In genomic region chr4:51519750-51520149, GRCm38 (mm10) we compare ENCODE assay signal across 30 mouse cellular contexts.
DNase-seq lines count a peak whose midpoint lies in the region; ATAC-seq and TF ChIP-seq lines count a peak whose summit lies in the region.
"Had no signal": no experiment of that assay in that cellular context is flagged by ENCODE, and none has a peak within 500 bp of the region (broad histone marks: within the 10 kb centered on the region; RNA-seq: fewer than 3 reads in every experiment).

No protein-coding gene starts in this region.

- ATAC-seq in hindbrain, postnatal 0 days: no peak
- no peak for ATAC-seq in hindbrain, embryonic 11.5 days (ENCODE audit: low FRiP score)
- no peak for ATAC-seq in forebrain, postnatal 0 days
- ATAC-seq: intestine, embryonic 16.5 days; midbrain, embryonic 15.5 days had no signal

- H3K4me1 ChIP-seq in hindbrain, postnatal 0 days (ENCODE audit: insufficient read depth, low read length): no peaks in the 10 kb centered on the region
- H3K4me1 ChIP-seq in hindbrain, embryonic 11.5 days (replicated peaks; ENCODE audit: control insufficient read depth, insufficient read depth, low read length): no peaks in the 10 kb centered on the region
- H3K4me1 ChIP-seq in forebrain, postnatal 0 days (ENCODE audit: insufficient read depth): no peaks in the 10 kb centered on the region
- H3K4me1 ChIP-seq: embryonic facial prominence, embryonic 15.5 days; heart, embryonic 10.5 days; heart, embryonic 15.5 days; hindbrain, embryonic 12.5 days; midbrain, embryonic 10.5 days; midbrain, embryonic 15.5 days had no signal

- H3K4me2 ChIP-seq in hindbrain, postnatal 0 days (ENCODE audit: low read depth, low read length): no peak overlapping the region
- H3K4me2 ChIP-seq in hindbrain, embryonic 11.5 days (replicated peaks; ENCODE audit: low read depth, low read length): no peak overlapping the region
- H3K4me2 ChIP-seq in forebrain, postnatal 0 days (ENCODE audit: low read depth): no peak overlapping the region
- H3K4me2 ChIP-seq: embryonic facial prominence, embryonic 15.5 days; heart, embryonic 15.5 days; hindbrain, embryonic 12.5 days; lung, embryonic 14.5 days; midbrain, embryonic 15.5 days had no signal

- DNase-seq in cerebellum, adult 8-10 months: peak; percentile 3
- DNase-seq in cerebellum, adult 11 months: no peak
- DNase-seq in hindbrain, postnatal 0 days (ENCODE audit: low spot score): peak; percentile 5
- no peak for DNase-seq in hindbrain, embryonic 11.5 days (ENCODE audit: low spot score)
- DNase-seq in forebrain, postnatal 0 days: peak; percentile 2
- no peak for DNase-seq in adipocyte (ENCODE audit: low spot score)
- DNase-seq in kidney, postnatal 10 days: no peak
- DNase-seq: adrenal gland, postnatal 36 days; cerebellum, adult 11-12 months; gastrocnemius, postnatal 25 days; heart, adult 11 months; kidney, adult 8-10 months; layer of hippocampus, adult 9-11 months; liver; lung, embryonic 14.5 days; lung, postnatal 14 days; right cerebral cortex, postnatal 4 days; thymus, adult 18-20 months; thymus, postnatal 25 days had no signal

- TF ChIP-seq CTCF in hindbrain, postnatal 0 days (IDR thresholded peaks at IDR 0.05; ENCODE audit: low read depth): no peak
- TF ChIP-seq CTCF in forebrain, postnatal 0 days (IDR thresholded peaks at IDR 0.05; ENCODE audit: low read depth): no peak

- no peak overlapping the region for H3K9ac ChIP-seq in hindbrain, postnatal 0 days (replicated peaks; ENCODE audit: low read length)
- H3K9ac ChIP-seq in hindbrain, embryonic 11.5 days (ENCODE audit: low read depth, low read length): no peak overlapping the region
- no peak overlapping the region for H3K9ac ChIP-seq in forebrain, postnatal 0 days
- H3K9ac ChIP-seq: embryonic facial prominence, embryonic 15.5 days; heart, embryonic 15.5 days; hindbrain, embryonic 12.5 days; liver, embryonic 14.5 days; lung, embryonic 14.5 days; midbrain, embryonic 15.5 days had no signal

- no peaks in the 10 kb centered on the region for H3K36me3 ChIP-seq in hindbrain, postnatal 0 days (ENCODE audit: insufficient read depth, low read length)
- no peaks in the 10 kb centered on the region for H3K36me3 ChIP-seq in hindbrain, embryonic 11.5 days (ENCODE audit: control insufficient read depth, insufficient read depth, low read length)
- no peaks in the 10 kb centered on the region for H3K36me3 ChIP-seq in forebrain, postnatal 0 days (ENCODE audit: insufficient read depth)
- H3K36me3 ChIP-seq: embryonic facial prominence, embryonic 15.5 days; G1E; heart, embryonic 10.5 days; heart, embryonic 15.5 days; hindbrain, embryonic 12.5 days; midbrain, embryonic 10.5 days; midbrain, embryonic 15.5 days had no signal

- no peaks in the 10 kb centered on the region for H3K9me3 ChIP-seq in hindbrain, postnatal 0 days (ENCODE audit: low read length)
- H3K9me3 ChIP-seq in hindbrain, embryonic 11.5 days (ENCODE audit: control insufficient read depth, low read length): no peaks in the 10 kb centered on the region
- H3K9me3 ChIP-seq in forebrain, postnatal 0 days (ENCODE audit: low read length): no peaks in the 10 kb centered on the region
- H3K9me3 ChIP-seq: embryonic facial prominence, embryonic 15.5 days; G1E; heart, embryonic 10.5 days; heart, embryonic 15.5 days; hindbrain, embryonic 12.5 days; midbrain, embryonic 10.5 days; midbrain, embryonic 15.5 days had no signal

- H3K4me3 ChIP-seq in hindbrain, postnatal 0 days (ENCODE audit: low read length): no peak overlapping the region
- no peak overlapping the region for H3K4me3 ChIP-seq in hindbrain, embryonic 11.5 days (ENCODE audit: low read depth, low read length)
- no peak overlapping the region for H3K4me3 ChIP-seq in forebrain, postnatal 0 days (ENCODE audit: low read depth, low read length)
- H3K4me3 ChIP-seq: embryonic facial prominence, embryonic 15.5 days; heart, embryonic 10.5 days; heart, embryonic 15.5 days; hindbrain, embryonic 12.5 days; midbrain, embryonic 10.5 days; midbrain, embryonic 15.5 days had no signal

- H3K27me3 ChIP-seq in hindbrain, postnatal 0 days (ENCODE audit: insufficient read depth, low read length): no peaks in the 10 kb centered on the region
- no peaks in the 10 kb centered on the region for H3K27me3 ChIP-seq in hindbrain, embryonic 11.5 days (ENCODE audit: control insufficient read depth, insufficient read depth, low read length)
- no peaks in the 10 kb centered on the region for H3K27me3 ChIP-seq in forebrain, postnatal 0 days (ENCODE audit: insufficient read depth, low read length)
- H3K27me3 ChIP-seq: embryonic facial prominence, embryonic 15.5 days; heart, embryonic 15.5 days; hindbrain, embryonic 12.5 days; midbrain, embryonic 15.5 days had no signal

- H3K27ac ChIP-seq in hindbrain, postnatal 0 days: no peak overlapping the region
- no peak overlapping the region for H3K27ac ChIP-seq in hindbrain, embryonic 11.5 days (ENCODE audit: low read depth, low read length)
- no peak overlapping the region for H3K27ac ChIP-seq in forebrain, postnatal 0 days (ENCODE audit: low read depth, low read length)
- H3K27ac ChIP-seq: embryonic facial prominence, embryonic 15.5 days; heart, embryonic 10.5 days; heart, embryonic 15.5 days; hindbrain, embryonic 12.5 days; kidney, postnatal 0 days; liver, embryonic 14.5 days; midbrain, embryonic 10.5 days; midbrain, embryonic 15.5 days; stomach, postnatal 0 days had no signal

Comparison
In these comparisons a context has a peak if more than half of its experiments do, and no peak if none do; other contexts are left out.
1. DNase-seq: peak in cerebellum, adult 8-10 months (single experiment), hindbrain, postnatal 0 days (single experiment) and forebrain, postnatal 0 days (single experiment); none in cerebellum, adult 11 months (single experiment), hindbrain, embryonic 11.5 days (single experiment), adipocyte (single experiment) and kidney, postnatal 10 days (single experiment).